Mouse (Mus musculus) adrenal gland, adult (tissue): Measurements from ENCODE around the gene Olfr642.

Experiments
- DNase-seq, 2 experiments: peaks; one replicate each; pipeline ENCODE4 v3.0.0; 2022 to 2023; ENCODE audit warnings: low spot score in 1 of 2; ENCODE audit not compliant: inconsistent age in 2 of 2

Olfr642 gene

DNA sequence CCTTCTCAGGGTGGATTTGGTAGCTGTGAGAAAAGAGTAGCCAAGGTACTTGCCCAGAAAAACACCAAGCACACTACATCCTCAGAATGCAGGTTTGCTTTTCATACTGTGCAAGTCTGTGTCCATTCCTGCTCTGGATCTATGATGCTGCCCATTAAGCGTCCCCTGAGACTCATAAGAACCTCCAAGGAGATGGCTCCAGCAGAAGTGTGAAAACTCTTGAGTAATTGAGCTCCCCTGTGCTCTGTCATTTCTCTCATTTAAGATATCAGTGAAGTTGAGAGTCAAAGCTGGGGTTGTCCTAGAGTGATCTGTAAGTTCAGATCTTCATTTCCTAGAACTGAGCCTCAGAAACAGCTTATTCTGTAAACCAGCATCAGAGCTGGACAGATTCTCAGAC lies at the start of gene Olfr642:
TSS of gene Olfr642 (minus strand) at position 101 of the 400 bp plus-strand sequence.
- DNase-seq, result no peak

DNA sequence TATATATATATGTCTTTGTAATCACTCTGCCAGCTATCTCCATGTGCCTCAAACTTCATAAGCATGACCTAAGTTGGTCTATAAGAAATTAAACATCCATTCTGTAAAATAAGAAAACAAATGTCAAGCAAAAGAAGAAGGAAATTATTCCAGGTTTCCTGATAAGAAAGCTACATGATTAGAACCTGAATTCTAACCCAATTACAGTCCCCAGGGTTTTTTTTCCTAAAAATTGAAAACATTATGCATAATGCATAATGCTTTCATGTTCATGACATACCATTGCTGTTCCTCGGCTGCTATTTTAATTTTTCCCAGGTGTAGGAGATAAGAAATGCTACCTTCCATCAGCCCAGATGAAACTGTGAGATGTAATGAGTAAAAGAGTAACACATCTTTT lies 32.9 kb upstream of the Olfr642 start, which contains the start of gene Olfr645:
TSS of gene Olfr645 (minus strand) at position 101 of the 400 bp plus-strand sequence.
- no peak for DNase-seq

DNA sequence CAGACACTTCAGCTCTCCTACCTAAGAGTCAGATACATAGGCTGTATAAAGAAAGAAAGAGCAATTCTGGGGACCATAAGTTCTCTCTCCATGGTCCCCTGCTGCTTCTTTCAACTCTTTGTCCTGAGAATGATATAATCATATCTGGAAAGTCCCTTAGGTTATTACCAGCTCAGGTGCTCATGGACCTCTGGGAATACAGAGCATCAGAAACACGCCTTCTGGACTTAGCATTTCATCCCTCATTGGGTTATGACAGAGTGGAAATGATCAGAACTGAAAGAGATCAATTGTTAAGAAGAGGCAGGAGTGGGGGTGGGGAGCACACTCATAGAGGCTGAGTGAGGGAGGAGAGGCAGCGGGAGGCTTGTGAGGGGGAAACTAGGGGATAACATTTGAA lies 19.3 kb upstream of the Olfr642 start, which contains the start of gene Olfr644:
TSS of gene Olfr644 (minus strand) at position 101 of the 400 bp plus-strand sequence.
- no peak for DNase-seq

DNA sequence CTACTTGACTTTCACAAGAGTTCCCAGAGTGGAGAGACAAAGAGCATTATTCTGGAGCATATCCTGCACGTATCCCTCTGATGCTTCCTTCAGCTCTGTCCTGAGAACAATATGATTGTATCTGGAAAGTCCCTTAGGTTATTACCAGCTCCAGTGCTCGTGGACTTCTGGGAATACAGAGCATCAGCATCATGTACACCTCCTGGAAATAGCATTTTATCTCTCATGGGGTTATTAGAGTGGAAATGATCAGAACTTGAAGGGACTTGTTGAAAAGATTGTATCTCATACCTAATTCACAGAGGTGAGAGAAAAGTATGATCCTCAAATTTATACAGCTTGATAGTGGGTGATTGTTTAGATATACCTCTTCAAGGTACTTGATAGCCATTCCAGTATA lies 8.9 kb upstream of the Olfr642 start, which contains the start of gene 4930516K23Rik:
TSS of gene 4930516K23Rik (minus strand) at position 101 of the 400 bp plus-strand sequence.
- no peak for DNase-seq

DNA sequence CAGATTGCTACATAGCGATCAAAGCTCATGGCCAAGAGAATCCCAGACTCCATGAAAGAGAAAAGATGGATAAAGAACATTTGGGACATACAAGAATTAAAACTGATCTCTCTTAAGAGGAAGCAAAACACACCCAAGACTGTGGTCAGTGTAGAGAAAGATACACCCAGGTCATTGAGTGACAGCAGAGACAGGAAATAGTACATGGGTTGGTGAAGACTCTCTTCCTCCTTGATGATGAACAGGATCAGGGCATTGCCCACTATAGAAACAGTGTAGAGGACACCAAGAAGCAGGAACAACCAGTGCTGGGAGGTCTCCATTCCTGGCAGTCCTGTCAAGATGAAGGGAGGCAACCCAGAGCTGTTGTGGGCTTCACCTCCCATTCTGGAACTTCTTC lies 6.7 kb upstream of the Olfr642 start:
- no peak for DNase-seq

DNA sequence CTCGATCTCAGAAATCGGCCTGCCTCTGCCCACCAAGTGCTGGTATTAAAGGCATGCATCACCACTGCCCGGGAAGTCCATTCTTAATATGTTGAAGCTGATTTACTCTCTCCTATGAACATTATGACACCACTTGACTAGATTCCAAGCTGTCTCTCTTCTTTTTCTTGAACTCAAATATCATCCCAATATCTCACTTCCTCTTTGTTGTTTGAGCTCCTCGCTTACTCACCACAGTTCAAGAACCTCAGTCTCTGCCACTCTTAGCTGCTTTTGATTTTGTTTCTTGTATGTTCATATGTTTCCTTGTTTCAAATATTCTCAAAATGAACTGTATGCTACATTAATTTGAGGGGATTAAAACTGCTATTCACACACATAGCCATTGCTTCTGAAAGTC lies 1.7 kb downstream of the Olfr642 start:
- no peak for DNase-seq

DNA sequence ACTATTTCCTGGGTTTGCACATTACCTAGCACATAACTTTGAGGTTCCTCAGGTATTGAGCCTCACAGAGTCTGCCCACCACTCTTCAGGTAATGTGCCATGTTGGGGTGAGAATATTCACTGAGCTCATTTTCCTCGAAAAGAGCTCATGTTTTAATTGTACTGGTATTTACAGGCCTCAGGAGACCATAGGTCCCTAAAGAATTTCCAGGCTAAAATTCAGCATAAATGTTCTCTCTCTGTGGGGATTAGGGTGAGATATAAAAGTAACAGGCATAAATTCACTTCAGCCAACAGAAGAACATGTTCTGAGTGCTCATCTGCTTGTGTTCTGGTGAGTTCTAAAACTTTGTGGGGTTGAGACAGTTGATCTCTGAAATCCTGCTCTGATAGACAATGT lies 17.3 kb downstream of the Olfr642 start, which contains the start of gene Olfr641:
TSS of gene Olfr641 (plus strand) at position 301 of the 400 bp plus-strand sequence.
- DNase-seq, result no peak

DNA sequence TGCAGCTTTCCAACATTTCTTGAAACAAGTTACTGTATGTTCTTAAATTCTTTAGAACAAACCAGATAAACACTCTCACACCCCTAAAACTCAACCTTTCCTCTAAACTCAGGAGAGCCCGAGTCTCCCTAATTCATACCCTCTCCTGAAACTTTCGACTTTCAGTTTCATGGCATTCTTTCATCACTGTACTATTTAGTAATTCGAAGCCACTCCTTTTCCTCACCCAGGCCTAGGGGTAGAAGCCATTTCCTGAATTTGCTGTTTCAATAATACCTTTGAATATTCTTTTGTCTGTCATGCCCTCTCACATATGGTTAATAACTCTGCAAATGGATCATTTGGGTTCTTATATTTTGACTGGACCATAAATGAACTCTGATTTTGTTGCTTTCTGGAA lies 25.5 kb downstream of the Olfr642 start:
- no peak for DNase-seq

DNA sequence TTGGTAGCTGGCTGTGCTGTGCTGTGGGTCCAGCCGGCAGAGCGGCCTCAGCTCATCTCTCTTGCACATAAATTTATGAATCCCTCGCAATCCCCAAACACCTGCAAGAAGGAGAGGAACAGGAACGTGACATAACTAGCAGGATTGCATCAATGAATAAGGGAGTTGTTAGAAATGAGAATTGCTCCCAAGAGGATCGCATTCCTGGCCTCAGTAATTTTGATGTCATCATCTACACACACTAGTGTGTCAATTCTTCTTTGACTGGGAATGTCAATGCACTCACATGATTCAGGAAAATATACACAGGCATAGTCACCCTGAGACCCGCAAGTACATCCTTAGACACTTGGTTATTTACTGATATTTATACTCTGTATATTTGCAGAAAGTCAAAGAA lies 27.0 kb downstream of the Olfr642 start, which contains the start of gene Olfr640:
TSS of gene Olfr640 (minus strand) at position 101 of the 400 bp plus-strand sequence.
- no peak for DNase-seq

DNA sequence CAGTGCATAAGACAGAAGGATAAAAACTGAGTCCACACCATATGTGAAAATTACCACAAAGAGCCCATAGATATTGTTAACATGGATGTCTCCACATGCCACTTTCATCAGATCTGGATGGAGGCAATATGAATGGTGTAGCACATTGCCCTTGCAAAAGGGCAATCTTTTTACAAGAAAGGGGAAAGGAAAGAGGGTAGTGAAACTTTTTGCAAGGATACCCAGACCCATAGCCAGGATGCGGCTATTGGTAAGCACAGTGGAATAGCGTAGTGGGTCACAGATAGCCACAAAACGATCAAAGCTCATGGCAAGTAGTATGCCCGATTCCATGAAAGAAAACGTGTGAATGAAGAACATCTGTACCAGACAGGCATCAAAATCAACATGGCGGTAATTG lies 30.8 kb downstream of the Olfr642 start:
- DNase-seq, result no peak

DNA sequence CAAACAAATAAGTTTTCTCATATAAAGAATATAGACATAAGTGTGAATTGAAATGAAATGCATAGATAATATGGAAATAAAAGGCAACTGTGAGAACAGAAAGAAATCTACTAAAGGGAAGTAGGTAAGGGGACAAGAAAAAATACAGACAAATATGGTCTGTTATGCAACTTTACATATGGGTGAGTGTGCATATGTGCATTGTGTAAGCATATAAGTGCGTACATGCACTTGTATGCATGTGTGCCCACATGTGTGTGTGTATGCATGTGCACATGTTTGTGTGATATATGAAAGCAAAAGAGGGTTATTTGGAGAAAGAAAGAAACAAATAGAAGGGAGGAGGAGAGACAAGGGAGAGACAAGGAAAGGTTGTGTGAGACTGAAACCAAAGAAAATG lies 33.5 kb downstream of the Olfr642 start:
- DNase-seq, result no peak

DNA sequence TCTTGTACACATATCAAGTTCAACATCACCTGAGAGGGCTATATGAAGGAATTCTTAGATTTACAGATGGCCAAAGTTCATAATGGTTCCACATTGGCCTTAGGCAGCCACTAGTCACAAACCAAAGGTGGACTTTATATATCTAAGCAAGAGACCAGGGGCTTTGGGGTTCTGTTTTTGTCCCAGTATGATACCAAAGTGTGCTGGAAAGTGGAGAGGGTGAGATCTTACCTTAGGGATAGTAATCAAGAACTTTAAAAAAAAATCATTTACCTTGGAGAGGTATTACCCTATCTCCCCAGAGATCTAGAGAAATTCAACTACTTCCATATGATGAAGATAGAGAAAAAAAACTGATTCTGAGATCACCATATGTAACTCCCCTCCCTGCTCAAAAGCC lies 35.3 kb downstream of the Olfr642 start, which contains the start of gene Olfr639:
TSS of gene Olfr639 (minus strand) at position 101 of the 400 bp plus-strand sequence.
- DNase-seq, result no peak

DNA sequence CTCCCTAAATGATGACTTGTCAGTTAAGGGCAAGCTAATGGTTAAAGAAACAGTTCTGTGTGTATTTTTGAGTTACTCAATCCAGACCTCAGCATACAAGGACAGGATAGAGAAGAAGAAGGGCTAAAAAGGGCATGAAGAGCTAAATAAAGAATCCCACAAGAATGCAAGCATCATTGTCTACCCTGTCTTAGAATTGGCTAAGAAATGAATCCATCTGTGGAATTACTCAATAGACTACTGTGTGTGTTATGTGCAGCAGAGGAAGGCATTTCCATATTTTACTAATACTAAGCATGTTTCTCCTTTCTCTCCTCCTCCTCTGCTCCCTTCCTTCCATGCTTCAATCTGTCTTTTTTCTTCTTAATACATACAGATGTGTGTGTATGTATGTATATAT lies 53.3 kb downstream of the Olfr642 start:
- DNase-seq, result no peak

DNA sequence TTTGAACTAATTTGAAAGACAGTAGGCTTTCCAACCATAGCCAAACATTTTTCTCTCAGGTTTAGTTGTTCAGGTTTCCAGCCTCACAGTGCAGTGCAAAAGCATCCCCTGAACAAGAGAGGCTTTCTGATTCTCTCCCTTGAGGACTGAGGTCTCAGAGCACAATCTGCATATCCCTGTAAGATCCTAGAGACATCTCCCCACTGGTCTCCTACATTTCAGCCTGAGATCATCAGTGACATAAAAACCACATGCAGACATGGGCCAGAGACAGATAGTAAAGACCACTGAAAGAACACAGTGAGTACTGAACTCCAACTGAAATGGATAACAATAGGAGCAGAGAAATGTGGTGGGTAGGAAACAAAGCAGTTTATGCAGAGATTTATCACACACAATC lies 54.0 kb downstream of the Olfr642 start, which contains the start of gene Olfr638:
TSS of gene Olfr638 (plus strand) at position 301 of the 400 bp plus-strand sequence.
- DNase-seq, result no peak
